Mouse (Mus musculus) G1E (cell line): ENCODE measurements at regions not wholly inside any gene's neighbourhood (a gene's known extent, or its start where the extent isn't known, plus 50 kb on each side); places are given as distances from the start of the nearest gene placed in this dataset.

Experiments used
- ATAC-seq: 2 replicates; pipeline ENCODE4 v1.8.0; 2016; ENCODE audit warnings: mild to moderate bottlenecking; ENCODE audit not compliant: insufficient number of reproducible peaks, poor library complexity, low FRiP score, severe bottlenecking; ENCODE audit errors: extremely low read depth
- DNase-seq: peaks from one replicate; pipeline ENCODE4 v3.0.0; 2012; ENCODE audit warnings: low spot score
- H3K27me3 ChIP-seq: 2 replicates; pipeline ENCODE4 v1.6.1; 2012; ENCODE audit warnings: mild to moderate bottlenecking, low read length, inconsistent platforms; ENCODE audit not compliant: insufficient read depth
- H3K36me3 ChIP-seq: replicated peaks from 2 replicates; pipeline ENCODE3; 2012; ENCODE audit warnings: mild to moderate bottlenecking, inconsistent platforms
- H3K4me1 ChIP-seq: 2 replicates; pipeline ENCODE4 v1.6.1; 2012; ENCODE audit warnings: low read depth, low read length, inconsistent platforms, mixed read lengths; ENCODE audit not compliant: insufficient read depth
- H3K4me3 ChIP-seq: 2 replicates; pipeline ENCODE4 v1.5.1; 2012; ENCODE audit warnings: low read depth, mild to moderate bottlenecking, inconsistent platforms, low read length, moderate library complexity, mixed read lengths
- H3K9me3 ChIP-seq: replicated peaks from 2 replicates; pipeline ENCODE4 v1.6.1; 2012; ENCODE audit warnings: inconsistent platforms
- CTCF ChIP-seq: IDR thresholded peaks from 2 replicates; pipeline ENCODE4 v1.5.1; 2012; ENCODE audit warnings: low read depth, low read length, inconsistent platforms, mixed read lengths
- GATA1 ChIP-seq: IDR thresholded peaks from 2 replicates; pipeline ENCODE4 v1.6.1; 2012; ENCODE audit warnings: borderline replicate concordance, low read length, inconsistent platforms, mixed read lengths
- GATA2 ChIP-seq: IDR thresholded peaks from 2 replicates; pipeline ENCODE4 v1.6.1; 2012; ENCODE audit warnings: low read depth, low read length, inconsistent platforms, borderline replicate concordance
- POLR2AphosphoS5 ChIP-seq: IDR thresholded peaks from 2 replicates; pipeline ENCODE4 v1.6.1; 2012; ENCODE audit warnings: low read depth, low read length, inconsistent platforms; ENCODE audit not compliant: insufficient replicate concordance
- TAL1 ChIP-seq: conservative IDR thresholded peaks from 2 replicates; pipeline ENCODE4 v1.6.1; 2012; ENCODE audit warnings: low read depth, low read length, inconsistent platforms, mixed read lengths

DNA sequence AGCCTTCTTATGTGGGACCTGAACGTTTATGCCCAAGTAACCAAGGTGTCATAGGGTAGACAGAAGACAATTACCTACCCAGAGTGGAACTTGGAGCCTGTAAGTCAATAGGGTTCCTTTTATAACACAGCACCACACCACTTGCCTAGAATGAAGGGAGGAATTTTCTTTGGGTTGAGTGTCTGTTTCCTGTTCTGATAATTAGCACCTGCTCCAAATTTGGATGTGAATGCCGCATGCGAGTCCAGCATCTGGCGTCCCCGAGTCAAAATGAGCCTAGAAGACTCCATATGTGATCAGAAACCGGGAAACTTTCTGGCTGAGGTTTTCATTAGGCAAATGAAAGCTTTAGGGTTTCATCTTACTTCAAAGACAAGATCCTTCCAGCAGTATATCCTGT lies 653.7 kb downstream of the Adgrl2 start:
- TF ChIP-seq POLR2AphosphoS5 = no peak
- TF ChIP-seq CTCF = no peak
- TF ChIP-seq GATA1 = no peak
- TF ChIP-seq GATA2 = no peak
- no peak for TF ChIP-seq TAL1
- DNase-seq (no peak), ATAC-seq (no peak)
- Histone ChIP-seq H3K36me3 (no peaks in the 10 kb centered on the region), H3K4me1 (no peaks in the 10 kb centered on the region), H3K9me3 (peaks cover 19% of the 10 kb centered on the region), H3K4me3 (no peak overlapping the region), H3K27me3 (no peaks in the 10 kb centered on the region)

DNA sequence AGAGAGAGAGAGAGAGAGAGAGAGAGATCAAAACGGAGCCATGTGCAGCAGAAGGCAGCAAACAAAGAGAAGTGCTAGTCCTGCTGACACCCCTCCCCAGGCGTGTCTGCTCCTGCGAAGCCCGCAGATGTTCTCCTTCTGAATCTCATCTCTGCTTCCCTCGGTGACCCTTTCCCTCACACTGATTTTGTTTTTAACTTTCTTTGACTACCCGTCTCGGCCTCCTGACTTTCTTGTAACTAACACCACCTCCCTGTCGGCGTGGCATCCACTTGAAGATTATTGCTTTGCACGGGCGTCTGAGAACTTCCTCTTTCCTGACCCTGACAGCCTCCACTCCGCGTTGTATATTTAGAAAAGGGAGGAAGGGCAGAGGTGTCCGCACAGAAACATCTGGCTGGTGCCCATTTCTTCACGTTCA lies 654.3 kb downstream of the Adgrl2 start:
- Histone ChIP-seq H3K27me3 (no peaks in the 10 kb centered on the region), H3K4me1 (no peaks in the 10 kb centered on the region)
- TF ChIP-seq TAL1 = no peak
- TF ChIP-seq POLR2AphosphoS5 = no peak
- TF ChIP-seq CTCF = no peak
- no peak for TF ChIP-seq GATA2
- no peak for TF ChIP-seq GATA1

DNA sequence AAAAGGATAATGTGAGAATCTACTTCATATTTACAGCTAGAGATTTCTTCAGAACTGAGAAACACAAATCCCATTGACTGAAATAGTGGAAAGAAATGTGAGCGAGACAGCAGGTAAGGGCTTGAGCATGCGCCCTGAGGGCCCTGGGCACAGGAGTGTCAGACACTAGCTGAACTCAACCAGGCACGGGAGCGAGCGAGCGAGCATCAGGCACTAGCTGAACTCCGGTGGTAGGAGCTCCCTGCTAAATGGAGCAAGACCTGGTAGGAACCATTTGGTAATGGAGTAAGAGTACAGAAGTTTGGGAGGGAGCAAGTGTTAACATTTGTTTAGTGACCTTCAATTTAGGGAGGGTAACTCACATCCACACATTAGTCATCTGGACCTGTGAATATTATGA lies 654.7 kb downstream of the Adgrl2 start:
- ATAC-seq (no peak), DNase-seq (no peak)
- Histone ChIP-seq H3K4me3 (no peak overlapping the region), H3K9me3 (peaks cover 19% of the 10 kb centered on the region), H3K36me3 (no peaks in the 10 kb centered on the region), H3K4me1 (no peaks in the 10 kb centered on the region), H3K27me3 (no peaks in the 10 kb centered on the region)
- TF ChIP-seq GATA2 = no peak
- TF ChIP-seq GATA1 = no peak
- no peak for TF ChIP-seq CTCF
- TF ChIP-seq TAL1 = no peak
- no peak for TF ChIP-seq POLR2AphosphoS5

More for the DNA sequence above, 654.3 kb downstream of the Adgrl2 start:
- ATAC-seq (no peak), DNase-seq (no peak)
- H3K36me3 ChIP-seq = no peaks in the 10 kb centered on the region
- H3K9me3 ChIP-seq = peaks cover 19% of the 10 kb centered on the region
- no peak overlapping the region for H3K4me3 ChIP-seq

DNA sequence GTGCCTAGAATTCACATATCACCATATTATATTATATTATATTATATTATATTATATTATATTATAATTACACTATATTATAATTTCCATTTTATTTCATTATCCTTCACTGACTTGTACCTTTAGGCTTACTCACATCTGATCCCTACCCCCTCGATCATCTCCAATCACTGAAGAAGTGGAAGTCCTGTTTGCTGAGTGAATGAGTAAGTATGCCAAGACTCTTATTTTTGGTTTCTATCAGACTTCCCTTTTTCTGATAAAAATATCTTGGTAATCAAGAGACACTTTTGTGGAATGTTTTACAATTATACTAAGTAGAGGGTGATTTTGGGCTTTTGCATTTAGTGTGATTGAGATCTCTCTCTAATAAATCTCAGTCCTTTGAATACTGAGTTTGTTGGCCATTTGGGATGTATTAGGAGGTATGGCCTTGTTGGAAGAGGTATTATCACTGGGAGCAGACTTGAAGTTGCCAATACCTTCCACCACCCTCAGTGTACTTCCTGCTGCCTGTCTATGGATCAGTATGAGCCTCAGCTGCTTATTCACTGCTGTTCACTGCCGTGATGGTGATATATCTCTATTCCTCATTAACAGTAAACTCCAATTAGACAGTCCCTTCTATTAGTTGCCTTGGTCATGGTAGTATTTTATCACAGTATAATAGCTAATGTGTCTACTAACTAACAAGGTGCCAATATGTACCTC lies 665.3 kb downstream of the Adgrl2 start:
- DNase-seq (no peak), ATAC-seq (no peak)
- H3K36me3 ChIP-seq = no peaks in the 10 kb centered on the region
- TF ChIP-seq TAL1 (no peak), GATA1 (no peak), GATA2 (no peak), POLR2AphosphoS5 (no peak), CTCF (no peak)
- no peak overlapping the region for H3K4me3 ChIP-seq
- no peaks in the 10 kb centered on the region for H3K27me3 ChIP-seq
- no peaks in the 10 kb centered on the region for H3K4me1 ChIP-seq
- H3K9me3 ChIP-seq = peaks cover 11% of the 10 kb centered on the region

DNA sequence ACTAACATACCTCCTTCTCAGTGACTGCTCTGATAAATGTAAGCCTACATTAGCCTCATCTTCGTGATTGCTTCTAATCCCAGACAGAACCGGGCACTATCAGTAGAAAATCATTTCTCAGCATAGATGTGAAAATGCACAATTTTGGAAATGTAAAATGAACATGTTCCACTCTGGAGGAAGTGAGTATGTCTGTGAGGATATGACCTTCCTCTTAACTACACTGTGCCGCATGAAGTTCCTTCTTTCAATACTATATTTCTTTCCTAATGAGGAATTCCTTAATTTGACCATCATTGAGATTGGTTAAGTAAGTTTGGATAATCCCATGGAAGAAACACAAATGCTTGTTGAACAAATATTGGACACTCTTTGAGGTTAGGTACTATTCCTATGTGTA lies 668.5 kb downstream of the Adgrl2 start:
- Histone ChIP-seq H3K27me3 (no peaks in the 10 kb centered on the region), H3K36me3 (no peaks in the 10 kb centered on the region), H3K4me3 (no peak overlapping the region), H3K9me3 (peaks cover 8% of the 10 kb centered on the region), H3K4me1 (no peaks in the 10 kb centered on the region)
- ATAC-seq (no peak), DNase-seq (no peak)
- TF ChIP-seq TAL1 = no peak
- no peak for TF ChIP-seq GATA2
- no peak for TF ChIP-seq GATA1

DNA sequence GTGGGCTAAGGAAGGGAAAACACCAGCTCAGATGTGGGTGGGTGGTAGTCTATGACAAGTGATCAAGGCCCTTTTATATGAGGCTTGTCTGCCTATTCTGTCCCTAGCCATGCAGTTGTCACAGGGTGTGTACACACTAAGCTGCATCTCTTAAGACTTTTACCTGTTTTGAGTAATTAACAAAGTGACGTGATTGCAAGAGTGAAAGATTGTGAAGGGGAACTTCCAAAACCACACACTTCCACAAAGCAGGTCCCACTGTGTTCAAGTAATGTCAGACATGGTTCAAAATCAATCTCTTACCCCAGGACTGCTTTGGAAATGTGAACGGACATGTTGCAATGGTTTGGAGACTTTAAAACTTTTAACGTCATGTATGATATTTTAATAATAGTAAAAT lies 674.2 kb downstream of the Adgrl2 start:
- ATAC-seq (no peak), DNase-seq (no peak)
- Histone ChIP-seq H3K4me1 (no peaks in the 10 kb centered on the region), H3K27me3 (no peaks in the 10 kb centered on the region), H3K9me3 (peaks cover 4% of the 10 kb centered on the region), H3K36me3 (no peaks in the 10 kb centered on the region), H3K4me3 (no peak overlapping the region)
- TF ChIP-seq TAL1 (no peak), CTCF (no peak), GATA1 (no peak), GATA2 (no peak), POLR2AphosphoS5 (no peak)

DNA sequence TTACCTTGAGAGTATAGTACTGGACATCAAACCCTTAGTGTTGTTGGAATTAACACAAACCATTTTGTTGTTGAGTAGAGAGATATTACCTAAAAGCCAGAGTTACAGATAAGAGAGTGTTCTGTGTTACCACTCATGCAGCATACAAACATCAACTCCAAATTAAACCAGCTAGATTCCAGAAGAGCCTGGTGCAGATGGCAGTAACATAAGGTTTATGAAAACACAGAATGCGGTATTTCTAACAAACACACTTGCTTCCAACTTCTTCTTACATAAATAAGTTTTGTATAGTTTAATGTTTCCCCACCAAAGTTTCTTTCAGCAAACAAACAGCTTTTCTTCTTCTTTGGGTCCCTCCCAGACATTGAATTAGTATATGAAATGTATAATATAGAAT lies 675.1 kb downstream of the Adgrl2 start:
- TF ChIP-seq CTCF (no peak), GATA1 (no peak)
- DNase-seq (no peak), ATAC-seq (no peak)
- H3K9me3 ChIP-seq = no peaks in the 10 kb centered on the region
- no peaks in the 10 kb centered on the region for H3K36me3 ChIP-seq
- H3K4me1 ChIP-seq = no peaks in the 10 kb centered on the region
- no peaks in the 10 kb centered on the region for H3K27me3 ChIP-seq
- no peak overlapping the region for H3K4me3 ChIP-seq
